Mouse (Mus musculus) heart, adult 10 weeks (tissue): ENCODE measurements around the gene Ssxb9. TPM values are rescaled to one million over a fixed set of nuclear protein-coding genes. Genes with fewer than 3 reads are reported as not detected.

Experiments used
- polyA plus RNA-seq: library from polyadenylated mRNA; stranded (reverse); fragments of 350-450 nt; fragmentation: Illumina TruSeq; extraction: RNeasy Lipid Tissue Mini Kit (QIAGEN cat#74804); gene quantifications from one replicate; pipeline ENCODE4 v1.2.3, GENCODE M21; 2014; ENCODE audit warnings: low read depth, low replicate concordance

Ssxb9 gene
- not detected for polyA plus RNA-seq

GRCm38 (mm10) chrX:8366678-8367077, at the start of gene Ssxb9:
Gene Ssxb9, plus strand, starts transcription at chrX:8366978.

DNA sequence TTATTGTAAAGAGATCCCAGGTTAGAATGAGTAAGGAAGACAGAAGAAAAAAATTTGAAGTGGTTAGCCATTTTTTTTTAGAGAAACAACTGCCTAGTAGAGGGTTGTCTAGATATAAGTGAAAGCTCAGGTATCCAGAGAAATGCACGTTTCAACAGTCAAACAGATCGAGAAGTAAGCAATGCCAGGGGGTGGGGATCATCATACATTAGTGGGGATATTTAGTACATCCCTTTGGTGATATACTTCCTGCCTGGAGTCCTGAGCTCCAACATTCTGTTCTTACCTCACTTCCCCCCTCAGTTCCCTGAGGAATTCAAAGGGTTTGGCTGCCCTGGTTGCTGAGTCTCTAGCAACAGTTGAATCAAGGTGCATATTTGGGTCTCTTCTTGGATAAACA, 39.7 kb upstream of the Ssxb9 start, which contains the start of gene Ssxb10:
Ssxb10 (plus strand) TSS at position 301 of the 400 bp plus-strand sequence.

DNA sequence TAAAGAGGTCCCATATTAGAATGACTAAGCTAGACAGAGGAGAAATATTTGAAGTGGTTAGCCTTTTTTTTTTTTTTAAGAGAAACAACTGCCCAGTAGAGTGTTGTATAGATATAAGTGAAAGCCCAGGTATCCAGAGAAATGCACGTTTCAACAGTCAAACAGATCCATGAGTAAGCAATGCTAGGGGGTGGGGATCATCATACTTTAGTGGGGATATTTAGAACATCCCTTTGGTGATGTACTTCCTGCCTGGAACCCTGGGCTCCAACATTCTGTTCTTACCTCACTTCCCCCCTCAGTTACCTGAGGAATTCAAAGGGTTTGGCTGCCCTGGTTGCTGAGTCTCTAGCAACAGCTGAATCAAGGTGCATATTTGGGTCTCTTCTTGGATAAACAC, 46.2 kb downstream of the Ssxb9 start, which contains the start of gene Ssxb1:
Ssxb1 (plus strand) TSS at position 301 of the 400 bp plus-strand sequence.

Other genes with a start within 250 kb of the Ssxb9 start
- 40.6 TPM for gene Wdr13, start 234.1 kb upstream of the Ssxb9 start, polyA plus RNA-seq
- 112 TPM for gene Rbm3, start 221.1 kb upstream of the Ssxb9 start, polyA plus RNA-seq
- 3.8 TPM for gene Tbc1d25, start 190.8 kb upstream of the Ssxb9 start, polyA plus RNA-seq
- 18.6 TPM for gene Ebp, start 173.5 kb upstream of the Ssxb9 start, polyA plus RNA-seq
- gene Porcn, start 160.5 kb upstream of the Ssxb9 start, polyA plus RNA-seq: 4.7 TPM
- 12.9 TPM for gene Ftsj1, start 114.6 kb upstream of the Ssxb9 start, polyA plus RNA-seq
- not detected for gene Slc38a5, start 95.8 kb upstream of the Ssxb9 start, polyA plus RNA-seq
- not detected for gene Ssxb10, start 39.6 kb upstream of the Ssxb9 start, polyA plus RNA-seq
- gene Ssxb1, start 46.3 kb downstream of the Ssxb9 start, polyA plus RNA-seq: not detected
- gene Ssxb2, start 94.7 kb downstream of the Ssxb9 start, polyA plus RNA-seq: not detected
- not detected for gene Gm14459, start 158.0 kb downstream of the Ssxb9 start, polyA plus RNA-seq
- not detected for gene Ssxb6, start 181.3 kb downstream of the Ssxb9 start, polyA plus RNA-seq
- not detected for gene Ssxb3, start 224.8 kb downstream of the Ssxb9 start, polyA plus RNA-seq